Mouse (Mus musculus) bone marrow macrophage, adult 2 months (primary cell): ENCODE measurements around the gene Sumf1. TPM values are rescaled to one million over a fixed set of nuclear protein-coding genes. Genes with fewer than 3 reads are reported as not detected.

Source experiments
- H3K27ac ChIP-seq: 2 replicates; pipeline ENCODE4 v1.5.1; 2012; ENCODE audit warnings: low read depth, low read length; ENCODE audit not compliant: insufficient read depth
- H3K4me1 ChIP-seq: 2 replicates; pipeline ENCODE4 v1.6.1; 2012; ENCODE audit warnings: low read length; ENCODE audit not compliant: control insufficient read depth, insufficient read depth
- H3K4me3 ChIP-seq: 2 replicates; pipeline ENCODE4 v1.5.1; 2012; ENCODE audit warnings: mild to moderate bottlenecking, low read length, moderate library complexity; ENCODE audit not compliant: insufficient read depth
- CTCF ChIP-seq: IDR thresholded peaks from 2 replicates; pipeline ENCODE4 v1.5.1; 2012; ENCODE audit warnings: low read depth, mild to moderate bottlenecking, low read length, moderate library complexity
- POLR2A ChIP-seq: IDR thresholded peaks from 2 replicates; pipeline ENCODE4 v1.6.1; 2012; ENCODE audit warnings: mild to moderate bottlenecking, low read depth, low read length, borderline replicate concordance
- polyA plus RNA-seq: library from polyadenylated mRNA; stranded (reverse); fragments of >200 nt; gene quantifications from 2 replicates; pipeline ENCODE4 v1.2.4, GENCODE M21; 2012; ENCODE audit not compliant: missing spikeins, insufficient read depth, insufficient read length

Sumf1 gene
- polyA plus RNA-seq, 1 experiment: 62.7 TPM

DNA sequence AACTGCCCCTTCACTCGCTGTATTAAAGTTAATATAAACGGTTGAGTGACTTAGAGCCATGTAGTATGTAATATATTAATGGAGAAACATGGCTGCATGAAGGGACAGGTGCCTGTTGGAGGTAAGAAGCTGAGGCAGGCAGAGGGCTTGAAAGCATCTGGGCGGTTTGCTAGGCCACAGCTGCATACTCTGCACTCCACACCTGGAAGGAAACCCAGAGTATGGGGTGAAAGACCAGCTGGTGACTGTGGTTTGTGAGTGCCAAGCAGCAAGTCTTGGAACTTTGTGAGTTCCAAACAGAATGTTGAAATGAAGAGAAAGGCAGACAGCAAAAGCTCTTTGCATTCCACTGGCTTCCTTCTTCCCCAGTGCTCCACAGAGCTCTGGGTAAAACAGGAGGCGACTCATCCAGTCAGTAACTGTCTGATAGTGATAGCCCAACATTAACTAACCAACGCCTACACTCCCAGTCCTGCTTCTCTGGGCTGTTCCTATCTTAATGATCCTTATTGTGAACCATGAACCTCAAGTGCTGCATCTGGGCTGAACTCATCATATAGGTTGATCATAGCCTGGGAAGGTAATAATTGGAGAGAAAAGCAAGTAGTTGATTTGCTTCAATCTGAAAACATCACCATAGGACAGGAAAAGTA lies 21.7 kb upstream of the Sumf1 start:
- no peak overlapping the region for H3K4me3 ChIP-seq
- no peak for TF ChIP-seq POLR2A
- no peak for TF ChIP-seq CTCF
- no peak overlapping the region for H3K27ac ChIP-seq
- peaks cover 3% of the 10 kb centered on the region; the same call in 1 of the 2 replicates for H3K4me1 ChIP-seq

GRCm38 (mm10) chr6:108206145-108206544 lies 20.8 kb upstream of the Sumf1 start:
- no peaks in the 10 kb centered on the region for H3K4me1 ChIP-seq
- no peak overlapping the region for H3K4me3 ChIP-seq
- H3K27ac ChIP-seq: no peak overlapping the region
- TF ChIP-seq POLR2A (no peak), CTCF (no peak)

DNA sequence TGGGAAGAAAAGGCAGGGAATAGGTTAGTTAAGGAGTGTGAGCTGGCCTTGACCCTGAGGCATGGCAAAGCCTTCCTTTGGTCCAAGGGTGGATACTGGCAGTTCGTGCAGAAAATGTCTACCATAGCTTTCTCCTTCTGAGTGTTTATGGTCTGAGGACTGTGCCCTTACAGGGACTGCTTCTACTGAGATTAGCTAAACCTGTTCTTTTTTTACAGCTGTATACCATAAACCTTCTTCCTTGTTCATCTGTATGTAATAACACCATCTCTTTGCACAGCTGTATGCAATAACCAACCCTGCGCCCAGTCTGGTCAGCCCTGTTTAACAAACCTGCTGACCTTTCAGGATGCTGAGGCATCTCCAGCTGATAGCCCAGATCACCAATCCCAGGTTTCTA lies 18.9 kb upstream of the Sumf1 start:
- Histone ChIP-seq H3K4me1 (no peaks in the 10 kb centered on the region), H3K27ac (no peak overlapping the region), H3K4me3 (no peak overlapping the region)
- TF ChIP-seq CTCF: no peak
- TF ChIP-seq POLR2A: no peak

DNA sequence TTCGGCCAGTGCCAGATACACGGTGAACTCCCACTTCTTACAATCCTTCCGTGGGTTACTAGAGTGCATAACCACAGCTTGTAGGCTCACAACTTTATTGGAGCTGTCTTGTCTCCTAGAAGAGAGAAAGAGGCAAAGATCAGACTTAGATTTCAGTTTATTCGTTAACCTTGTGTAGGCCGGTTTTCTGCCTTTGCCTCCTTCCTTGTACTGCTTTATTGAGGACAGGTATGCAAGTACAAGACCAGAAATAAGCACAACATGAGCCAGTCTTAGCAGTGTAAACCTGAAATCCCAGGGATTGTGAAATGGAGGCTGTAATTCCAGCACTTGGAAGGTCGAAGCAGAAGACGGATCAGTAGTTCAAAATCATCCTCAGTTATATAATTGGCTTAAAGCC lies 12.9 kb upstream of the Sumf1 start:
- no peak overlapping the region for H3K27ac ChIP-seq
- H3K4me3 ChIP-seq: no peak overlapping the region
- TF ChIP-seq POLR2A: no peak
- TF ChIP-seq CTCF: no peak
- H3K4me1 ChIP-seq: peaks cover 10% of the 10 kb centered on the region

- TF ChIP-seq CTCF (no peak), POLR2A (no peak)
- Histone ChIP-seq H3K27ac (no peak overlapping the region), H3K4me1 (peaks cover 10% of the 10 kb centered on the region), H3K4me3 (no peak overlapping the region)
Observed at GRCm38 (mm10) chr6:108197117-108197516, 11.7 kb upstream of the Sumf1 start.

GRCm38 (mm10) chr6:108196665-108197064 lies 11.3 kb upstream of the Sumf1 start:
- Histone ChIP-seq H3K4me1 (peaks cover 10% of the 10 kb centered on the region), H3K4me3 (no peak overlapping the region), H3K27ac (no peak overlapping the region)
- TF ChIP-seq POLR2A: no peak

DNA sequence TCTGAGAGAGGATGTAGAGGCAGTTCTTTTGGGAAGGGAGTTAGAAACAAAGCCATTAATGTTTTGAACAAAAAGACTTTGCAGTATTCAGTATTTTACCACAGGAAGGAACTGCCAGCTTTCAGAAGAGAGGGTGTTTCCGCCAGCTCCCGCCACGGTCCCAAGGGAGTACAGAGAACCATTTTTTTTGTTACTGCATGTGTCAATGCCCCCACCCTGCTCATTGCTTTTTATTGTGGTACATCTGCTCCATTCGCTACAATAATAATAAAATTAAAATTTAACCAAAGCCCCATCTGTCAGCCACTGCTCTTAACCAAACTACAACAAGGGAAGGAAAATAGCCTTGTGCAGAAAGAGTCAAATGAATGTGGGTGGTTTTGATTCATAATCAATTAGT lies 7.2 kb upstream of the Sumf1 start:
- Histone ChIP-seq H3K4me1 (peaks cover 10% of the 10 kb centered on the region), H3K27ac (no peak overlapping the region), H3K4me3 (no peak overlapping the region)
- TF ChIP-seq CTCF (no peak), POLR2A (no peak)

DNA sequence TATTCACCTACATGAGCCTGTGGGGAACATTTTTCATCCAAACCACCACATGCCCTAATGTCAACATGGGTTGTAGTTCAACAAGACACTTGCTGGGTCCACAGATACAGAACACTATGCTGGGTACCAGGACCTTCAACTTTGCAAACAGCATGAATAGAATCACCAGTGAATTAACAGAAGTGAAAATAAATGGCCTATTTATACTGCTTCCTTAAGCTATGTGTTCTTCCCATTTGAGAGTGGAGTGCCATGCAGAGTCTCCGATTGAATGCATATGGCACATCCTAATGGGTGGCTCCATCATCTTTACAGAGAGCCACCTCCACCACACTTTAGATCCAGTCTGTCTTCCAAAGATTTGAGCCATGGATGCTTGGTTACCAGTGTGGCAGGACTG lies 5.3 kb upstream of the Sumf1 start:
- Histone ChIP-seq H3K27ac (no peak overlapping the region), H3K4me3 (no peak overlapping the region), H3K4me1 (peaks cover 2% of the 10 kb centered on the region; the same call in 1 of the 2 replicates)
- TF ChIP-seq CTCF (no peak), POLR2A (no peak)

DNA sequence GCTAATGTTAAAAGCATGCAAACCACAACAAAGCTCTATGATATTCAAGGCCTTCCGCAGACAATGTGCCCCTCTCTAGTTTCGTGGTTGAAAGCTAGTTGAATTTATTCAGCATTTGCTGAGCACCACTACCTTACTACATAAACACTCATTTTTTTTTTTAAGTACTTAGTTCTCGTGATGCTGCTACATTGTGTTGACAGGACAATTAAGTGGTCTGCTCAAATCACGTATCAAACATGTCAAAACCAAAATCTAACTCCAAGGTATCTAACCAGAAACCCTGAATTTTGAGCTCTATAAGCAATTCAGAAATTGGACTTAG lies 265 bp upstream of the Sumf1 start:
- H3K4me3 ChIP-seq: peak overlapping the region; percentile 86
- no peak for TF ChIP-seq POLR2A
- TF ChIP-seq CTCF: no peak
- H3K4me1 ChIP-seq: peaks cover 4% of the 10 kb centered on the region
- no peak overlapping the region for H3K27ac ChIP-seq

DNA sequence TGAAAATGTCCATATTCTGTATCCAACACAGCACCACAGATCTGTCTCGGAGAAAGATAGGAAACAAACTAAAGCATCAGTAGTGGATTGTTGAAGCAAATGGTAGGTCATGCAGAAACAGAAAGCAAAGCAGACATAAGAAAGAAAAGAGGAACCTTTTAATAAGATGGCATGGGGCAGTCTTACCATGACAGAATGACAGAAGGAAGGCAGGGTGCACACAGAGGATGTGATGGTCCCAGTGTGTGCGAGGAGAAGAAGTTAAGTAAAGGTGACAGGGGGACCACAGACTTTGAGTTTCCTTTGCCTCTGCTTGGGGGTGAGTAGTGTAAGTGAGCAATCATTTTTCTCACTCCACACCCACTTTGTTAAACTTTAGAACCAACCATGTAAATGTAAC lies 6.3 kb downstream of the Sumf1 start:
- Histone ChIP-seq H3K27ac (no peak overlapping the region), H3K4me1 (peaks cover 16% of the 10 kb centered on the region), H3K4me3 (no peak overlapping the region)
- no peak for TF ChIP-seq POLR2A

GRCm38 (mm10) chr6:108174181-108174580 lies 11.2 kb downstream of the Sumf1 start:
- H3K4me3 ChIP-seq: no peak overlapping the region
- no peak overlapping the region for H3K27ac ChIP-seq
- H3K4me1 ChIP-seq: peaks cover 9% of the 10 kb centered on the region
- no peak for TF ChIP-seq CTCF
- no peak for TF ChIP-seq POLR2A
